Mouse (Mus musculus) embryo, embryonic 9.5 days (tissue): ENCODE data around the gene Adgrg5.

Source experiments
- DNase-seq: peaks from one replicate; pipeline ENCODE4 v3.0.0-alpha.2; 2017; ENCODE audit errors: extremely low spot score

The Adgrg5 gene

GRCm38 (mm10) chr8:94967554-94967953 is 44.1 kb downstream of the Adgrg5 start:
- DNase-seq = no peak

GRCm38 (mm10) chr8:94973270-94973669 is 49.8 kb downstream of the Adgrg5 start:
- DNase-seq = no peak

GRCm38 (mm10) chr8:94973786-94974185 is 50.3 kb downstream of the Adgrg5 start:
- DNase-seq = no peak

- no peak for DNase-seq
These were observed 51.1 kb downstream of the Adgrg5 start, which contains the start of gene Adgrg1 for GRCm38 (mm10) chr8:94974467-94975165. TSS of gene Adgrg1 (plus strand) at chr8:94974751.

GRCm38 (mm10) chr8:94976651-94977417 is 53.3 kb downstream of the Adgrg5 start:
- no peak for DNase-seq

- no peak for DNase-seq
These were observed 54.6 kb downstream of the Adgrg5 start for GRCm38 (mm10) chr8:94978131-94978530.

GRCm38 (mm10) chr8:94978593-94979319 is 55.3 kb downstream of the Adgrg5 start:
- DNase-seq = no peak

- DNase-seq = no peak
These were observed 56.7 kb downstream of the Adgrg5 start for GRCm38 (mm10) chr8:94980176-94980575.

- DNase-seq = no peak
These were observed 57.5 kb downstream of the Adgrg5 start for GRCm38 (mm10) chr8:94980976-94981375.

- no peak for DNase-seq
These were observed 58.4 kb downstream of the Adgrg5 start for GRCm38 (mm10) chr8:94981848-94982247.

GRCm38 (mm10) chr8:94983146-94983545 is 59.7 kb downstream of the Adgrg5 start:
- DNase-seq = no peak

- DNase-seq = no peak
These were observed 60.5 kb downstream of the Adgrg5 start for GRCm38 (mm10) chr8:94983881-94984516.

- no peak for DNase-seq
These were observed 61.5 kb downstream of the Adgrg5 start for GRCm38 (mm10) chr8:94985023-94985422.

GRCm38 (mm10) chr8:94986676-94987075 is 63.2 kb downstream of the Adgrg5 start:
- DNase-seq = no peak

- DNase-seq = no peak
These were observed 64.1 kb downstream of the Adgrg5 start for GRCm38 (mm10) chr8:94987553-94987952.

GRCm38 (mm10) chr8:94988619-94989018 is 65.1 kb downstream of the Adgrg5 start:
- no peak for DNase-seq

GRCm38 (mm10) chr8:94989711-94990110 is 66.2 kb downstream of the Adgrg5 start:
- DNase-seq = no peak

- DNase-seq = no peak
These were observed 67.3 kb downstream of the Adgrg5 start for GRCm38 (mm10) chr8:94990598-94991453.

GRCm38 (mm10) chr8:94991454-94991994 is 68.0 kb downstream of the Adgrg5 start:
- DNase-seq = no peak

GRCm38 (mm10) chr8:94992010-94992409 is 68.5 kb downstream of the Adgrg5 start:
- DNase-seq = no peak

GRCm38 (mm10) chr8:94992534-94992933 is 69.0 kb downstream of the Adgrg5 start:
- no peak for DNase-seq
